ENCODE assay signal across 19 mouse cellular contexts in the genomic region with DNA sequence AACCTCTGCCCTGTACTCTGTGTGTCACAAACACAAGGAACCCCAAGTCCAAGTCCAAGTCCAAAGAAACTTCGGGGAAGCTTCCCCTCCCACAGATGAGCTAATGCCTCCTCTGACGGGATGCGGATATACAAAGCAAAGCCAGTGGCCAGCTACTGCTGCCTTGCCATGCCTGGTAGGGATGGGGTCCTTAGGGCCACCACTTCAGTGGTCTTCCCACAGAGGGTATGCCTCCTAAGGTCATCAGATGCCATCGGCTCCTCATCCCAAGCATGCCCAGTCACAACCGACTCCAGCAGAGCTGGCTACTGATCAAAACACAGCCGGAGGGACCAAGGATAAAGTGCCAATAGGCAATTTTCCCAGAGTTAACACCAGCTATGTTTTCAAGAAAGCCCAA. TPM values are rescaled to one million over a fixed set of nuclear protein-coding genes. Genes with fewer than 3 reads are reported as not detected.
A peak's percentile ranks its signal among the peaks of the same experiment; 100 is the strongest.
DNase-seq lines count a peak whose midpoint lies in the region; ATAC-seq lines count a peak whose summit lies in the region.
"Had no signal": no experiment of that assay in that cellular context is flagged by ENCODE, and none has a peak within 500 bp of the region (broad histone marks: within the 10 kb centered on the region; RNA-seq: fewer than 3 reads in every experiment).

No protein-coding gene starts in this region.

- H3K4me1 ChIP-seq in heart, embryonic 12.5 days (replicated peaks), result peaks cover 34% of the 10 kb centered on the region
- H3K4me1 ChIP-seq in embryonic facial prominence, embryonic 10.5 days, result peaks cover 76% of the 10 kb centered on the region
- peaks cover 62% of the 10 kb centered on the region for H3K4me1 ChIP-seq in limb, embryonic 11.5 days (ENCODE audit: control insufficient read depth, insufficient read depth, low read length)
- H3K4me1 ChIP-seq in hindbrain, embryonic 13.5 days (replicated peaks), result 0 out of 2 replicates have a peak, but pooled peaks cover 8% of the 10 kb centered on the region

- 71% methylated on average over 6 of the region's 6 CpGs for WGBS in heart, embryonic 12.5 days
- 85% methylated on average over 6 of the region's 6 CpGs for whole genome bisulfite sequencing in embryonic facial prominence, embryonic 10.5 days
- 73% methylated on average over 6 of the region's 6 CpGs for WGBS in limb, embryonic 11.5 days
- WGBS in hindbrain, embryonic 13.5 days, result 82% methylated on average over 6 of the region's 6 CpGs

- peak; percentile 20 to 22 for DNase-seq in heart, adult 18-20 months
- DNase-seq in left cerebral cortex, postnatal 4 days, result peak; percentile 35
- DNase-seq in left cerebral cortex, postnatal 25 days (ENCODE audit: low spot score in 2 of 2), result no peak
- DNase-seq in embryonic facial prominence, embryonic 10.5 days (ENCODE audit: low spot score), result no peak
- DNase-seq in limb, embryonic 11.5 days (ENCODE audit: low spot score), result no peak
- DNase-seq in kidney, postnatal 36 days, result no peak
- DNase-seq: B cell, adult 2 months; cerebellum, adult 9-10 months; gastrocnemius, postnatal 14 days; right cerebral cortex, postnatal 4 days; thymus, postnatal 14 days had no signal

- intact Hi-C loops in left cerebral cortex, postnatal 4 days (cut with DNase I), result no loop called here
- intact Hi-C loops in left cerebral cortex, postnatal 25 days (cut with DNase I), result no loop called here

- H3K4me2 ChIP-seq in heart, embryonic 12.5 days, result no peak overlapping the region
- no peak overlapping the region for H3K4me2 ChIP-seq in limb, embryonic 11.5 days (ENCODE audit: low read depth, severe bottlenecking)
- no peak overlapping the region for H3K4me2 ChIP-seq in hindbrain, embryonic 13.5 days
- H3K4me2 ChIP-seq: forebrain, embryonic 15.5 days; heart, embryonic 15.5 days had no signal

- H3K4me3 ChIP-seq in heart, embryonic 12.5 days, result no peak overlapping the region
- H3K4me3 ChIP-seq in embryonic facial prominence, embryonic 10.5 days, result no peak overlapping the region
- H3K4me3 ChIP-seq in limb, embryonic 11.5 days (ENCODE audit: low read depth, low read length), result no peak overlapping the region
- no peak overlapping the region for H3K4me3 ChIP-seq in hindbrain, embryonic 13.5 days
- H3K4me3 ChIP-seq: forebrain, embryonic 15.5 days; heart, embryonic 15.5 days; midbrain, embryonic 10.5 days had no signal

- no peaks in the 10 kb centered on the region for H3K27me3 ChIP-seq in heart, embryonic 12.5 days (replicated peaks)
- no peaks in the 10 kb centered on the region for H3K27me3 ChIP-seq in embryonic facial prominence, embryonic 10.5 days (replicated peaks; ENCODE audit: low read depth, poor library complexity, severe bottlenecking)
- H3K27me3 ChIP-seq in limb, embryonic 11.5 days (ENCODE audit: control insufficient read depth, insufficient read depth, low read length), result no peaks in the 10 kb centered on the region
- H3K27me3 ChIP-seq in hindbrain, embryonic 13.5 days, result no peaks in the 10 kb centered on the region
- H3K27me3 ChIP-seq: forebrain, embryonic 15.5 days; heart, embryonic 15.5 days had no signal

- no peak overlapping the region for H3K9ac ChIP-seq in heart, embryonic 12.5 days
- H3K9ac ChIP-seq in limb, embryonic 11.5 days (ENCODE audit: low read length), result no peak overlapping the region
- no peak overlapping the region for H3K9ac ChIP-seq in hindbrain, embryonic 13.5 days
- H3K9ac ChIP-seq: forebrain, embryonic 15.5 days; heart, embryonic 15.5 days; liver, embryonic 14.5 days had no signal

- H3K27ac ChIP-seq in heart, embryonic 12.5 days (ENCODE audit: poor library complexity, severe bottlenecking), result no peak overlapping the region; the same call in 1 of the 2 replicates
- H3K27ac ChIP-seq in embryonic facial prominence, embryonic 10.5 days (replicated peaks), result 0 out of 2 replicates have a peak overlapping the region, but pooled peaks have one; percentile 45
- H3K27ac ChIP-seq in limb, embryonic 11.5 days (replicated peaks; ENCODE audit: low read depth, low read length), result peak overlapping the region; percentile 72
- H3K27ac ChIP-seq in hindbrain, embryonic 13.5 days, result no peak overlapping the region
- H3K27ac ChIP-seq: forebrain, embryonic 15.5 days; liver, embryonic 14.5 days; macrophage; midbrain, embryonic 10.5 days had no signal

- H3K36me3 ChIP-seq in heart, embryonic 12.5 days, result no peaks in the 10 kb centered on the region
- H3K36me3 ChIP-seq in embryonic facial prominence, embryonic 10.5 days (replicated peaks), result peaks cover 17% of the 10 kb centered on the region
- H3K36me3 ChIP-seq in limb, embryonic 11.5 days (ENCODE audit: control insufficient read depth, insufficient read depth, low read length), result no peaks in the 10 kb centered on the region
- no peaks in the 10 kb centered on the region for H3K36me3 ChIP-seq in hindbrain, embryonic 13.5 days
- H3K36me3 ChIP-seq: forebrain, embryonic 15.5 days; heart, embryonic 15.5 days; midbrain, embryonic 10.5 days had no signal

- ATAC-seq in heart, embryonic 12.5 days (ENCODE audit: insufficient number of reproducible peaks, low FRiP score), result no peak
- ATAC-seq in limb, embryonic 11.5 days (ENCODE audit: insufficient number of reproducible peaks, low FRiP score, low TSS enrichment, low read depth), result no peak
- no peak for ATAC-seq in hindbrain, embryonic 13.5 days (ENCODE audit: low FRiP score)
- ATAC-seq: forebrain, embryonic 15.5 days; intestine, postnatal 0 days had no signal

- no peaks in the 10 kb centered on the region for H3K9me3 ChIP-seq in heart, embryonic 12.5 days (replicated peaks)
- H3K9me3 ChIP-seq in embryonic facial prominence, embryonic 10.5 days, result no peaks in the 10 kb centered on the region
- H3K9me3 ChIP-seq in limb, embryonic 11.5 days (ENCODE audit: control insufficient read depth, low read length), result no peaks in the 10 kb centered on the region
- H3K9me3 ChIP-seq in hindbrain, embryonic 13.5 days, result no peaks in the 10 kb centered on the region
- H3K9me3 ChIP-seq: forebrain, embryonic 15.5 days; heart, embryonic 15.5 days; midbrain, embryonic 10.5 days had no signal

RNA-seq across cellular contexts. Expression of gene Nkd2, which starts 10.9 kb away (rescaled TPM):
- 1 to 10 TPM; 1.2 TPM for total RNA-seq in heart, adult 18-20 months (2021)
- 4.9 and 5.5 TPM in 2 replicates for polyA plus RNA-seq in heart, embryonic 12.5 days (2016; fragmentation: Nextera tagmentation; extraction: Ambion mirVana)
- 10 to 100 TPM; 21.4 TPM for total RNA-seq in left cerebral cortex, postnatal 4 days (2021)
- 1 to 10 TPM; 2.2 to 2.6 TPM for total RNA-seq in left cerebral cortex, postnatal 25 days (2021)
- polyA plus RNA-seq in embryonic facial prominence, embryonic 10.5 days (2016; fragmentation: Nextera tagmentation; extraction: Ambion mirVana), result 20.8 and 26.2 TPM in 2 replicates
- polyA plus RNA-seq in limb, embryonic 11.5 days (2014; fragmentation: Nextera tagmentation; extraction: Ambion mirVana), result 49.9 and 55.9 TPM in 2 replicates
- 9.5 and 9.7 TPM in 2 replicates for polyA plus RNA-seq in hindbrain, embryonic 13.5 days (2015; fragmentation: Nextera tagmentation; extraction: Ambion mirVana)
- polyA plus RNA-seq: macrophage had no signal

Comparison
In these comparisons a context has a peak if more than half of its experiments do, and no peak if none do; other contexts are left out.
1. DNase-seq: peak in heart, adult 18-20 months (2 of 2) and left cerebral cortex, postnatal 4 days (single experiment); none in left cerebral cortex, postnatal 25 days (0 of 2), embryonic facial prominence, embryonic 10.5 days (single experiment), limb, embryonic 11.5 days (single experiment) and kidney, postnatal 36 days (0 of 2).
2. H3K27ac ChIP-seq: peak in embryonic facial prominence, embryonic 10.5 days (single experiment) and limb, embryonic 11.5 days (single experiment); none in heart, embryonic 12.5 days (single experiment) and hindbrain, embryonic 13.5 days (single experiment).